In genomic region chr12:116486404-116486730, GRCm38 (mm10) we compare ENCODE assay signal across 8 mouse cellular contexts. TPM values are rescaled to one million over a fixed set of nuclear protein-coding genes. Genes with fewer than 3 reads are reported as not detected.
DNase-seq lines count a peak whose midpoint lies in the region; ATAC-seq lines count a peak whose summit lies in the region.

No protein-coding gene starts in this region.

- H3K9ac ChIP-seq in heart, embryonic 11.5 days (ENCODE audit: low read depth, low read length): no peak overlapping the region
- peak overlapping the region; percentile 81 for H3K9ac ChIP-seq in hindbrain, embryonic 15.5 days
- peak overlapping the region; percentile 84 for H3K9ac ChIP-seq in midbrain, embryonic 13.5 days (replicated peaks)

- H3K27ac ChIP-seq in heart, embryonic 11.5 days (ENCODE audit: low read depth, low read length): no peak overlapping the region
- no peak overlapping the region for H3K27ac ChIP-seq in brown adipose tissue, adult 24 weeks (replicated peaks; ENCODE audit: low read depth, low read length)
- H3K27ac ChIP-seq in hindbrain, embryonic 15.5 days (replicated peaks): peak overlapping the region; percentile 94
- H3K27ac ChIP-seq in midbrain, embryonic 13.5 days: peak overlapping the region; percentile 94

- no peaks in the 10 kb centered on the region for H3K36me3 ChIP-seq in heart, embryonic 11.5 days (ENCODE audit: control insufficient read depth, insufficient read depth, low read length)
- H3K36me3 ChIP-seq in hindbrain, embryonic 15.5 days: no peaks in the 10 kb centered on the region
- H3K36me3 ChIP-seq in midbrain, embryonic 13.5 days: no peaks in the 10 kb centered on the region

- no peak for ATAC-seq in heart, embryonic 11.5 days (replicated peaks; ENCODE audit: insufficient number of reproducible peaks, low FRiP score, low TSS enrichment)
- ATAC-seq in hindbrain, embryonic 15.5 days (ENCODE audit: low FRiP score, low read depth): peak; percentile 39
- peak; percentile 41; the same call in 1 of the 2 replicates for ATAC-seq in midbrain, embryonic 13.5 days

- peak overlapping the region; percentile 98 for H3K4me2 ChIP-seq in heart, embryonic 11.5 days
- peak overlapping the region; percentile 84 for H3K4me2 ChIP-seq in hindbrain, embryonic 15.5 days
- H3K4me2 ChIP-seq in midbrain, embryonic 13.5 days (replicated peaks): peak overlapping the region; percentile 89

- 4% methylated on average over 10 of the region's 10 CpGs for WGBS in heart, embryonic 11.5 days (ENCODE audit: insufficient replicate concordance)
- 3% methylated on average over 10 of the region's 10 CpGs for WGBS in hindbrain, embryonic 15.5 days
- WGBS in midbrain, embryonic 13.5 days: under 1% methylated on average over 10 of the region's 10 CpGs

- peak overlapping the region; percentile 56 for H3K4me3 ChIP-seq in heart, embryonic 11.5 days (ENCODE audit: low read depth, low read length)
- H3K4me3 ChIP-seq in brown adipose tissue, adult 24 weeks (ENCODE audit: insufficient read depth, low read depth, low read length): peak overlapping the region; percentile 46
- peak overlapping the region; percentile 73 for H3K4me3 ChIP-seq in hindbrain, embryonic 15.5 days
- H3K4me3 ChIP-seq in midbrain, embryonic 13.5 days (replicated peaks): peak overlapping the region; percentile 74

- no peak for DNase-seq in heart, adult 8-10 months (ENCODE audit: low spot score)
- no peak for DNase-seq in urinary bladder, postnatal 14 days (ENCODE audit: low spot score)
- no peak for DNase-seq in adrenal gland, adult 8-10 months
- DNase-seq in layer of hippocampus, postnatal 36 days: no peak

- peaks cover 3% of the 10 kb centered on the region; the same call in 1 of the 2 replicates for H3K4me1 ChIP-seq in heart, embryonic 11.5 days (ENCODE audit: control insufficient read depth, insufficient read depth, low read length)
- peaks cover 3% of the 10 kb centered on the region for H3K4me1 ChIP-seq in brown adipose tissue, adult 24 weeks (ENCODE audit: control insufficient read depth, insufficient read depth, insufficient read length, low read length)
- peaks cover 25% of the 10 kb centered on the region for H3K4me1 ChIP-seq in hindbrain, embryonic 15.5 days (replicated peaks)
- peaks cover 25% of the 10 kb centered on the region for H3K4me1 ChIP-seq in midbrain, embryonic 13.5 days (replicated peaks)

- H3K27me3 ChIP-seq in heart, embryonic 11.5 days (ENCODE audit: control insufficient read depth, insufficient read depth, low read length): peaks cover 12% of the 10 kb centered on the region
- no peaks in the 10 kb centered on the region for H3K27me3 ChIP-seq in hindbrain, embryonic 15.5 days
- peaks cover 12% of the 10 kb centered on the region; the same call in 1 of the 2 replicates for H3K27me3 ChIP-seq in midbrain, embryonic 13.5 days

- H3K9me3 ChIP-seq in heart, embryonic 11.5 days (replicated peaks; ENCODE audit: control insufficient read depth, low read length): no peaks in the 10 kb centered on the region
- H3K9me3 ChIP-seq in hindbrain, embryonic 15.5 days: no peaks in the 10 kb centered on the region
- H3K9me3 ChIP-seq in midbrain, embryonic 13.5 days: no peaks in the 10 kb centered on the region

RNA-seq across cellular contexts. Expression of gene Ptprn2, which starts 0.8 kb away (rescaled TPM):
- 0.07 TPM in 1 of 2 replicates, not detected in the other for polyA plus RNA-seq in heart, embryonic 11.5 days (2014; fragmentation: Nextera tagmentation; extraction: Ambion mirVana)
- under 1 TPM in 3 of 4 experiments, not detected in 1; 0.06 to 0.17 (median 0.14) TPM for total RNA-seq in heart, adult 8-10 months (2022)
- not detected in 2 replicates for polyA plus RNA-seq in brown adipose tissue, adult 24 weeks (2012; ENCODE audit: insufficient read depth, insufficient read length, missing spikeins)
- polyA plus RNA-seq in hindbrain, embryonic 15.5 days (2015; fragmentation: Nextera tagmentation; extraction: Ambion mirVana): 14.7 and 15.2 TPM in 2 replicates
- 14.9 and 15.9 TPM in 2 replicates for polyA plus RNA-seq in midbrain, embryonic 13.5 days (2015; fragmentation: Nextera tagmentation; extraction: Ambion mirVana)
- total RNA-seq in adrenal gland, adult 8-10 months (2022): 10 to 100 TPM; 24.1 to 40.1 (median 28.9) TPM
- 100 to 1,000 TPM; 281 to 298 TPM for total RNA-seq in layer of hippocampus, postnatal 36 days (2021)

Comparison
In these comparisons a context has a peak if more than half of its experiments do, and no peak if none do; other contexts are left out.
1. H3K27ac ChIP-seq: peak in hindbrain, embryonic 15.5 days (single experiment) and midbrain, embryonic 13.5 days (single experiment); none in heart, embryonic 11.5 days (single experiment) and brown adipose tissue, adult 24 weeks (single experiment).
2. RNA of gene Ptprn2, which starts 0.8 kb away (polyA plus RNA-seq): 14.9 to 15.9 TPM in midbrain, embryonic 13.5 days and 14.7 to 15.2 TPM in hindbrain, embryonic 15.5 days; not detected in brown adipose tissue, adult 24 weeks and 0.07 TPM in heart, embryonic 11.5 days; every median in the first group is over 10 times any median in the second.
3. Peak in every context shown above with its lines, with median percentiles within 50 percentile points of each other: H3K4me2 ChIP-seq and H3K4me3 ChIP-seq.